Mouse (Mus musculus) cerebellum, postnatal 25 days (tissue): ENCODE data around the gene Olfr735.

Experiments
- DNase-seq, 2 experiments: peaks; one replicate each; pipeline ENCODE4 v3.0.0; 2021; ENCODE audit warnings: mixed read lengths in 2 of 2

Olfr735 gene

DNA sequence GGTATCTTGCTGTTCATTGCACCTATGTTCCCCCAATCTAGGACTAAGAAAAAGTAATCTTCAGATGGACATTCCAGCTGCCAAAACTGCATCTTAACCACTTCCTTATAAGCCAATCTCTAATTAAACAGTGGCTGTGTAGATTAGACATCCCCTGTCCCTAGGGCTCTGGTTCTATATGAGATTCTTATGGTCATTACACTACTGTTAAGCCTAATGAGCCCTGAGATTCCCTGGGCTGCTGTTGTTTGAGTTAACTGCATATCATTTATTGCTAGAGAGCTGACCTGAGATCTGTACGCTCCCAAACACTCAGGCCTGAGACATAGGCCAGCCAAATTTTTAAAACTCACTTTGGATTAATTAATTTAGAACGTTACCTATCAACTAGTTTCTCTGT lies at the start of gene Olfr735:
Gene Olfr735 (minus strand): TSS at position 77 of the 400 bp plus-strand sequence.
- DNase-seq, result no peak

DNA sequence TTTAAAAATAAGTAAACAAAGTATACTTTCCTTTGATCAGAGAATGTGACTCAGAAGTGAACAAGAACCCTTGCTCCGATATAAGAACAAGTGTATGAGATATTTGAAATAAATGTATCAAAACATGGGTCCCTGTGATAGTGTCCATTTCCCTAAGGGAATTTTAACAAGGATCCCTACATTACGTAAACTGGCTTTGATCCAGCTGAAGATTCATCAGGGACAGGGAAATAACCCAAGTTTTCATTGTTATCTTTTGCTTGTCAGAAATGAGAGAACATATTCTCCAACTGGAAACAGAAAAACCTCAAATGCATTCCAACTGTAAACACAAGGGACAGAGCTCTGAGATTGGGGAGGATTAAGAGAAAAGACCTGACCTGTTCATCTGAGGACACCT lies 32.2 kb upstream of the Olfr735 start, which contains the start of gene Olfr736:
Gene Olfr736 (plus strand): TSS at position 301 of the 400 bp plus-strand sequence.
- DNase-seq, result no peak

DNA sequence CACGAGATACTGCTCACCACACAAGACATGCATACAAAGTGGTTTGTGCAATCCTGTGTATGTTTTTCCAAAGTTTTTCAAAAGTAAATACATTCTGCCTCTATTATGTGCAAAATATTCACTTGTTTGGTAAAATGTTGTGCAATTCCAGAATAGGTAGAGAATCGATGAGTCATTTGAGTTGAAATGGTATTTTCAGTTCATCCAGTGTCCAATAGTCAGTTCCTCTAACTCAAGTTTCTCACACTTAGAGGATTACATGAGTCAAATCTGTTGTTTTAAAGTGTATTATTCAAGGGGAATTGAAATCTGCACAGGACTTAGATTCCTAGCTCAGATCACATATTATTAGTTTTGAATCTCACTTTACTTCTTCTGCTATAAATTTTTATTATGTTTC lies 14.9 kb upstream of the Olfr735 start:
- DNase-seq, result no peak

DNA sequence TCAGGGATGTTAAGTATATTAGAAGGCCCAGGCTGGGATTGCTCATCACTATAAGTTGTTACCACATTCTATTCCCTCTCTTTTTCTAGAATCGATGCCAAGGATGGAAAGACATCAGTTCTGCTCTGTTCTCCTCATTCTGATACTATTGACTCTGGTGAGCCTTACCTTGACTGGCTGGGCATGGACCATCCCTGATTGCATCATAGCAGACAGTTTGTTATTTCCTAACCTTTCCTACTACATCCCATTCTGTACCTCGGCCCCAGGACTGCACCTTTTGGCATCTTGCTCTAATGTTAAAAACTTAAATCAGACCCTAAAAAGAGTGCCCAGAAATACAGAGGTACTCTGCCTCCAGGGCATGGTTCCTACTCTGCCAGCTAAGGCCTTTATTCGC lies 11.8 kb upstream of the Olfr735 start:
- DNase-seq, result no peak

DNA sequence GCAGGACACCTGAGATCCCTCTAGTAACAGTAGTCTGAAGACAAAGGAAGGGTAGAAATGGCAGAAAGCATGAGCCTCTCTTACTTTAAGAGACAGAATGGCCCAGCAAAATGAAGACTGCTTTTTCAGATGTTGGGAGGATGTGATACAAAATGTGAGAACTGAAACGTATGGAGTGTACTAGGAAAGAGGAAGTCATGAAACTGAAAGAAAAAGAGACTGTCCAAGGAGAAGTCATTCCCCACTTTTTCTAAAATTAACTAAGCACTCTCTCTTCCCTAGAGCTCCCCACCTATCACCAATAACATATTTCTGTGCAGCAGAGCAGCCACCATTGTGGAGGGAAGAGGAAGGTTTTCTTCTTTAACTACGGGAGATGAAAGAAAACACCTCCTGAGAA lies 8.9 kb upstream of the Olfr735 start, which contains the start of gene Tlr11:
Gene Tlr11 (plus strand): TSS at position 322 of the 400 bp plus-strand sequence.
- DNase-seq, result no peak

DNA sequence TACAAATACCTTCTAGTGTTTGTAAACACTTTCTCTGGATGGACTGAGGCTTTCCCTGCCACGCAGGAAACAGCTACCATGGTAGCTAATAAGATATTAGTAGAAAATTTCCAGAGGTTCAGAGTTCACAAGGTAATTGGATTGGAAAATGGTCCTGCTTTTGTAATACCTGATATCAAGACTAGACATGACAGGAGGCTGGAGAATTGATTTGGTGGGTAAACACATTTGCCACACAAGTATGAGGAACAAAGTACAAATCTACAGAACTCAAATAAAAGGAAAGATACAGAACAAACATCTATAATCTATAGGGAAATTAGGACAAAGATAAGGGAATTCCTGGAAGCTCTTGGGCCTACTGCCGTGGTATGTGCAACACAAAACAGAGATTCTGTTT lies 8.1 kb upstream of the Olfr735 start:
- DNase-seq, result no peak

DNA sequence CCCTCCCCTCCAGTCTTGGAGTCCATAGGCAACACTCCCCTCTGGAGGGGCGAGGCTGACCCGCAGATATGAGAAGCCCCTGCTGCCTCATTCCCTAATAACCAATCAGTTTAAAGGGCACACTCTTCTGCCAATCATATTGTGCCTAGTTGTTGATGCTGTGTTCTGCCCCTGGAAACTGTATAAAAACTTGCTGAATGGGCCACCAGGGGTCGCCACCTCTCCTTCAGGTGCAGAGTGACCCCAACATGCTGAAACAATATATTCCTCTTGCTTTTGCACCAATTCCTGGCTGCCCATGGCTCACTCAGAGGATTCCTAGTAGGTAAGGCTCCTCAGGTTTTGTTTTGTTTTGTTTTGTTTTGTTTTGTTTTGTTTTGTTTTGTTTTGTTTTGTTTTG lies 3.8 kb upstream of the Olfr735 start:
- DNase-seq, result peak in 1 of 2 experiments; percentile 4

DNA sequence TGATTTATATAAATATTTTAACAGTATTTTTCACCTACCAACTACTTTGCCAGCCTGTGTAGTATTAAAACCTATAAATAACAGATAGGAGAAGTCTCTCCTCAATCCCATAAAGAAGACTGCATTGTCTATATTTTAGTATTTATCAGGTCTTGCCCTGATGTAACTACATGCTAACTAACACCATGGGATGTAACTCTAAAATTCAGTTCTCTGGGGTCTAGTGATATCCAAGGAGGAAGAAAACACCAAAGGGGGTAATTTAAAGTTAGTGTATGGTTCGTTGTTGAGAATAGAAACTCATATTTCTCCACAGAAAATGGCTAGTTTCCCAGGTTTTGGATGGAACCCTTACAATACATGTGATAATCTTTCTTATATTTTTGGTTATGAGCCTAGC lies 22.0 kb downstream of the Olfr735 start, which contains the start of gene Olfr734:
Gene Olfr734 (minus strand): TSS at position 101 of the 400 bp plus-strand sequence.
- no peak for DNase-seq

DNA sequence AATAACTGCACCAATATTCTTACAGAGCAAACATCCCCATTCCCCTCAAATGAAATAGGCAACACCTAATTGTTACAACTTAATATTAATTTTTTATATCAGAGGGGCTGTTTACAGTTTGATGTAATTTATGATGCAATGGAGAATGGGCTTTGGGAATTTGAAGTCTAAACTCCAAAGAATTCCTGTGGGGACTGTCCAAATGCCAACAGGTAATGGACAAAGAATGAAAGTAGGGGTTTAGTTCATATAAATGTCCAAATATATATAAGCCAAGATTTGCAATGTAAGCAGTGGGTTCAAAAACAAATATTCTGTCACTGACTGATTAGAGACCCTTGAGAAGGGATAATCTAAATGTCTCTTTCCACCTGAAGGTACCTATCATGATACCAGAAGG lies 47.2 kb downstream of the Olfr735 start, which contains the start of gene Olfr733:
Gene Olfr733 (minus strand): TSS at position 101 of the 400 bp plus-strand sequence.
- DNase-seq, result no peak
